Mouse (Mus musculus) urinary bladder, postnatal 36 days (tissue): ENCODE data around the gene Dtd2.

Experiments used
- DNase-seq, 2 experiments: peaks; one replicate each; pipeline ENCODE4 v3.0.0; 2022; ENCODE audit warnings: low spot score in 2 of 2, mixed read lengths in 1 of 2

Dtd2 gene

GRCm38 (mm10) chr12:52005877-52006632 lies at the start of gene Dtd2:
TSS of gene Dtd2 (minus strand) at chr12:52006501.
- DNase-seq: peak; percentile 87 to 90

GRCm38 (mm10) chr12:52049324-52049723 lies 43.0 kb upstream of the Dtd2 start:
- DNase-seq: no peak

GRCm38 (mm10) chr12:52046371-52046770 lies 40.1 kb upstream of the Dtd2 start:
- no peak for DNase-seq

- DNase-seq: peak in 1 of 2 experiments; percentile 2
These were observed 36.6 kb upstream of the Dtd2 start for GRCm38 (mm10) chr12:52042818-52043336.

GRCm38 (mm10) chr12:52038352-52038751 lies 32.1 kb upstream of the Dtd2 start:
- no peak for DNase-seq

- DNase-seq: no peak
These were observed 28.7 kb upstream of the Dtd2 start for GRCm38 (mm10) chr12:52034956-52035355.

- no peak for DNase-seq
These were observed 26.0 kb upstream of the Dtd2 start for GRCm38 (mm10) chr12:52032276-52032675.

- no peak for DNase-seq
These were observed 21.7 kb upstream of the Dtd2 start, which contains the start of gene Gpr33 for GRCm38 (mm10) chr12:52027963-52028362. TSS of gene Gpr33 (minus strand) at chr12:52028063.

GRCm38 (mm10) chr12:52014494-52015029 lies 8.3 kb upstream of the Dtd2 start:
- DNase-seq: no peak

- DNase-seq: no peak
These were observed 7.7 kb upstream of the Dtd2 start for GRCm38 (mm10) chr12:52014044-52014443.

- DNase-seq: no peak
These were observed 7.0 kb upstream of the Dtd2 start for GRCm38 (mm10) chr12:52013274-52013673.

GRCm38 (mm10) chr12:52012159-52012558 lies 5.9 kb upstream of the Dtd2 start:
- DNase-seq: no peak

- DNase-seq: no peak
These were observed 4.3 kb upstream of the Dtd2 start for GRCm38 (mm10) chr12:52010630-52010961.

GRCm38 (mm10) chr12:52009928-52010629 lies 3.8 kb upstream of the Dtd2 start:
- DNase-seq: no peak

- DNase-seq: no peak
These were observed 313 bp upstream of the Dtd2 start for GRCm38 (mm10) chr12:52006633-52006994.

- no peak for DNase-seq
These were observed 3.6 kb downstream of the Dtd2 start for GRCm38 (mm10) chr12:52002746-52003145.

- DNase-seq: peak; percentile 23 to 40
These were observed 4.8 kb downstream of the Dtd2 start for GRCm38 (mm10) chr12:52001544-52001943.

GRCm38 (mm10) chr12:51998366-51998932 lies 7.9 kb downstream of the Dtd2 start:
- no peak for DNase-seq

GRCm38 (mm10) chr12:51995738-51996536 lies 10.4 kb downstream of the Dtd2 start:
- no peak for DNase-seq

- no peak for DNase-seq
These were observed 15.7 kb downstream of the Dtd2 start for GRCm38 (mm10) chr12:51990629-51991028.

GRCm38 (mm10) chr12:51988536-51988935 lies 17.8 kb downstream of the Dtd2 start:
- no peak for DNase-seq

GRCm38 (mm10) chr12:51985826-51986225 lies 20.5 kb downstream of the Dtd2 start:
- no peak for DNase-seq
